Mouse (Mus musculus) megakaryocyte, embryonic 14.5 days (primary cell): ENCODE data around the gene A230050P20Rik.

Experiments
- FLI1 ChIP-seq: IDR thresholded peaks from 2 replicates; pipeline ENCODE4 v1.6.1; 2012; ENCODE audit warnings: low read length, inconsistent platforms, mixed read lengths
- GATA1 ChIP-seq: IDR thresholded peaks from 3 replicates; pipeline ENCODE4 v1.6.1; 2012; ENCODE audit warnings: mixed read lengths, low read length, inconsistent platforms, borderline replicate concordance

DNA sequence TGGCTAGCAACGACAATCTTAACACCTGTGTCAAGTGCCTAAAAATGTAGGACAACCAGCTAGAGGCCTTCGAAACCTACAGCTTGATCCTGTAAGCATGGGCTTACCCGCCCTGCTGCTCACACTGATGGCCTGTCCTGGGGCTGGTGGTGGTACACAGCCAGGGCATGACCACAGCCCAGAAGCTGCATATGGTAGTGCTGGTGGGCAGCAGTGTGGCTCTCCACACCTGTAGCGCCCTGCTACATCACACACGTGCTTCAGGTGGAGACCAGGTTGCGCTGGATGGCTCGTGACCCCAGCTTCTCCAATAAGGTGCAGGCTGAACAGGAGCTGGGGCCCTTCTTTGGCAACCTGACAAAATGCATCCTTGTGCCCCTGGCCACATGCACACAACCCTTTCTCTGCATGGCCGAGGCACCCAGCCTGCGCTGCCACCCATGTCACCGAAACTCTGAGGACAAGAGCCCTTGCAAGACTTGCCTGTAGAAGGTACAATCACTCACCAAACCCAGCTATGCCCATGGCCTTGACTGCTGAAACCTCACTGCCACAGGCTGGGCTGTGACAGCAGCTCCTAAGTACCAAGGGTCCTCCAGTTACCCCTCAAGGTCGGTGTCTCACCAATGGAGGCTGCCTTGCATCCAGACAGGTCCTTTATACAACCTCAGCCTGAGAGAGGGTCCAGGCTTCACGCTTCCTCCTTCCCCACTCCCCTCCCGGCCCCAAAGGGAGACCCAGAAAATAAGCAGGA is 25.3 kb downstream of the A230050P20Rik start:
- TF ChIP-seq GATA1 (no peak), FLI1 (no peak)
